Mouse (Mus musculus) T-cell, adult 2 months (primary cell): ENCODE measurements around the gene Nav3.
"Not testable (repeated sequence)": the region's sequence is repeated elsewhere in the genome, so short reads cannot be mapped to it uniquely, and the experiment has no call there.

Experiments used
- DNase-seq: peaks from one replicate; pipeline ENCODE4 v3.0.0; 2022; ENCODE audit warnings: low spot score

The Nav3 gene

GRCm38 (mm10) chr10:110061166-110061565, 394.8 kb downstream of the Nav3 start:
- no peak for DNase-seq

GRCm38 (mm10) chr10:110037547-110037946, 418.5 kb downstream of the Nav3 start:
- no peak for DNase-seq

GRCm38 (mm10) chr10:110034582-110035099, 421.4 kb downstream of the Nav3 start:
- DNase-seq: no peak

- DNase-seq: not testable (repeated sequence)
Measured at GRCm38 (mm10) chr10:110024897-110025296, 431.1 kb downstream of the Nav3 start.

GRCm38 (mm10) chr10:110022100-110022499, 433.9 kb downstream of the Nav3 start:
- DNase-seq: no peak

GRCm38 (mm10) chr10:110019266-110019866, 436.6 kb downstream of the Nav3 start:
- DNase-seq: no peak

- not testable (repeated sequence) for DNase-seq
Measured at GRCm38 (mm10) chr10:110001328-110001727, 454.7 kb downstream of the Nav3 start.

- DNase-seq: no peak
Measured at GRCm38 (mm10) chr10:110000755-110001247, 455.2 kb downstream of the Nav3 start.

- no peak for DNase-seq
Measured at GRCm38 (mm10) chr10:109999904-110000303, 456.1 kb downstream of the Nav3 start.

- no peak for DNase-seq
Measured at GRCm38 (mm10) chr10:109994302-109994701, 461.7 kb downstream of the Nav3 start.

- no peak for DNase-seq
Measured at GRCm38 (mm10) chr10:109985824-109986485, 470.0 kb downstream of the Nav3 start.

- no peak for DNase-seq
Measured at GRCm38 (mm10) chr10:109976351-109976750, 479.7 kb downstream of the Nav3 start.

GRCm38 (mm10) chr10:109974177-109974576, 481.8 kb downstream of the Nav3 start:
- DNase-seq: no peak

- no peak for DNase-seq
Measured at GRCm38 (mm10) chr10:109973483-109973882, 482.5 kb downstream of the Nav3 start.

- no peak for DNase-seq
Measured at GRCm38 (mm10) chr10:109950296-109950695, 505.7 kb downstream of the Nav3 start.

GRCm38 (mm10) chr10:109929319-109929622, 526.7 kb downstream of the Nav3 start:
- DNase-seq: no peak

GRCm38 (mm10) chr10:109928547-109929318, 527.3 kb downstream of the Nav3 start:
- DNase-seq: no peak

- DNase-seq: no peak
Measured at GRCm38 (mm10) chr10:109926149-109926548, 529.9 kb downstream of the Nav3 start.

- no peak for DNase-seq
Measured at GRCm38 (mm10) chr10:109924136-109924535, 531.9 kb downstream of the Nav3 start.

- no peak for DNase-seq
Measured at GRCm38 (mm10) chr10:109921368-109921767, 534.6 kb downstream of the Nav3 start.

- DNase-seq: no peak
Measured at GRCm38 (mm10) chr10:109920607-109921187, 535.3 kb downstream of the Nav3 start.

- no peak for DNase-seq
Measured at GRCm38 (mm10) chr10:109919515-109919914, 536.5 kb downstream of the Nav3 start.
